Mouse (Mus musculus): Measurements from ENCODE around the gene Msmb.
"Not testable (repeated sequence)": the region's sequence is repeated elsewhere in the genome, so short reads cannot be mapped to it uniquely, and the experiment has no call there.

The Msmb gene

GRCm38 (mm10) chr14:32179393-32180195 lies 37.8 kb downstream of the Msmb start:
- no peak for DNase-seq (ENCODE audit: low spot score)

- no peak for DNase-seq (ENCODE audit: low spot score)
Measured at GRCm38 (mm10) chr14:32180861-32181260, 39.0 kb downstream of the Msmb start.

GRCm38 (mm10) chr14:32183846-32184245 lies 42.0 kb downstream of the Msmb start:
- no peak for DNase-seq (ENCODE audit: low spot score)

- no peak for DNase-seq (ENCODE audit: low spot score)
Measured at GRCm38 (mm10) chr14:32190627-32191391, 49.0 kb downstream of the Msmb start.

GRCm38 (mm10) chr14:32191926-32192325 lies 50.1 kb downstream of the Msmb start:
- no peak for DNase-seq (ENCODE audit: low spot score)

- peak; percentile 79 for DNase-seq (ENCODE audit: low spot score)
Measured at GRCm38 (mm10) chr14:32192437-32192836, 50.6 kb downstream of the Msmb start.

- not testable (repeated sequence) for DNase-seq (ENCODE audit: low spot score)
Measured at GRCm38 (mm10) chr14:32193557-32193956, 51.7 kb downstream of the Msmb start.

- peak; percentile 26 for DNase-seq (ENCODE audit: low spot score)
Measured at GRCm38 (mm10) chr14:32201354-32201753, 59.5 kb downstream of the Msmb start.

- peak; percentile 94 for DNase-seq (ENCODE audit: low spot score)
Measured at GRCm38 (mm10) chr14:32201791-32202451, 60.1 kb downstream of the Msmb start, which contains the start of the genes Timm23 and Parg. TSS of gene Timm23 (minus strand) at chr14:32201898. TSS of gene Parg (plus strand) at chr14:32201949.

Data from embryo, embryonic 10 days (tissue).